Mouse (Mus musculus) ES-E14 (cell line): ENCODE measurements around the gene Sufu. TPM values are rescaled to one million over a fixed set of nuclear protein-coding genes. Genes with fewer than 3 reads are reported as not detected.

ENCODE experiments used
- DNase-seq: peaks from one replicate; pipeline ENCODE4 v3.0.0-alpha.2; 2013; ENCODE audit warnings: low read depth, low spot score
- H3K27ac ChIP-seq: 2 replicates; pipeline ENCODE4 v1.5.1; 2012; ENCODE audit warnings: low read depth, mild to moderate bottlenecking, low read length, moderate library complexity, mixed read lengths; ENCODE audit not compliant: poor library complexity, insufficient read depth, severe bottlenecking
- H3K36me3 ChIP-seq: 2 replicates; pipeline ENCODE4 v1.6.1; 2012; ENCODE audit warnings: mild to moderate bottlenecking, low read length, moderate library complexity, mixed read lengths; ENCODE audit not compliant: control insufficient read depth, poor library complexity, insufficient read depth, severe bottlenecking
- H3K4me1 ChIP-seq, 2 experiments: fragments of 150-350 bp in 1 of 2; sonication (generic) in 1 of 2; 2 replicates each; pipeline ENCODE4 v1.6.1; 2012; ENCODE audit warnings: low read length in 2 of 2, mild to moderate bottlenecking in 1 of 2, mixed read lengths in 1 of 2; ENCODE audit not compliant: control insufficient read depth in 2 of 2, insufficient read depth in 2 of 2, poor library complexity in 1 of 2
- H3K4me3 ChIP-seq, 2 experiments: fragments of 150-350 bp in 1 of 2; sonication (generic) in 1 of 2; 2 replicates each; pipeline ENCODE4 v1.5.1; 2012; ENCODE audit warnings: low read length in 2 of 2, low read depth in 1 of 2, mild to moderate bottlenecking in 1 of 2, mixed read lengths in 1 of 2; ENCODE audit not compliant: insufficient read depth in 1 of 2, poor library complexity in 1 of 2, severe bottlenecking in 1 of 2
- H3K9ac ChIP-seq: 2 replicates; pipeline ENCODE4 v1.6.1; 2012; ENCODE audit warnings: low read depth, mild to moderate bottlenecking, low read length, mixed read lengths; ENCODE audit not compliant: poor library complexity, insufficient read depth, severe bottlenecking
- H3K9me3 ChIP-seq: fragments of 150-350 bp; sonication (generic); 2 replicates; pipeline ENCODE4 v1.6.1; 2012; ENCODE audit warnings: low read depth, mild to moderate bottlenecking, low read length; ENCODE audit not compliant: control insufficient read depth, insufficient read depth
- CHD2 ChIP-seq: IDR thresholded peaks from 2 replicates; pipeline ENCODE4 v1.6.1; 2014; ENCODE audit warnings: mild to moderate bottlenecking, low read depth, low read length, inconsistent platforms
- HCFC1 ChIP-seq: IDR thresholded peaks from 2 replicates; pipeline ENCODE4 v1.6.1; 2012; ENCODE audit warnings: low read length, inconsistent platforms, borderline replicate concordance; ENCODE audit not compliant: insufficient read depth
- MAFK ChIP-seq: IDR thresholded peaks from 2 replicates; pipeline ENCODE4 v1.6.1; 2014; ENCODE audit warnings: mild to moderate bottlenecking, low read depth, low read length, inconsistent platforms; ENCODE audit not compliant: insufficient read depth
- ZC3H11A ChIP-seq: IDR thresholded peaks from 2 replicates; pipeline ENCODE4 v1.6.1; 2012; ENCODE audit warnings: low read depth, mild to moderate bottlenecking, inconsistent platforms, low read length, borderline replicate concordance
- ZNF384 ChIP-seq: IDR thresholded peaks from 2 replicates; pipeline ENCODE4 v1.6.1; 2012; ENCODE audit warnings: low read depth, low read length, inconsistent platforms
- in situ Hi-C, 2 experiments: fragments of 600-800 bp; cut with MboI; formaldehyde crosslinking; loops; one replicate each; pipeline ENCODE4 v1.15.1; 2025; ENCODE audit warnings: low sequenced_read_pairs in 2 of 2, inconsistent platforms in 1 of 2; ENCODE audit not compliant: unreplicated experiment in 2 of 2
- total RNA-seq: library from RNA; depleted of rRNA; stranded (reverse); fragments of 300-350 nt; gene quantifications from 2 replicates; pipeline ENCODE4 v1.2.3, GENCODE M21; 2012

Sufu gene
- total RNA-seq, 1 experiment = 14.5 TPM

- H3K4me1 ChIP-seq = peaks cover 6 to 10% of the 10 kb centered on the region in 2 experiments; a peak in 3 of 4 replicates
- no peak overlapping the region for H3K4me3 ChIP-seq
- H3K9me3 ChIP-seq = no peaks in the 10 kb centered on the region
- no peak for TF ChIP-seq HCFC1
- no peak for TF ChIP-seq ZC3H11A
- TF ChIP-seq CHD2 = no peak
- no peak for TF ChIP-seq ZNF384
- no peak for TF ChIP-seq MAFK
- H3K9ac ChIP-seq = no peak overlapping the region
- in situ Hi-C loops = no loop called here
- H3K36me3 ChIP-seq = no peaks in the 10 kb centered on the region
- no peak for DNase-seq
- no peak overlapping the region for H3K27ac ChIP-seq
Observed at GRCm38 (mm10) chr19:46466160-46466559, 69.5 kb downstream of the Sufu start.

DNA sequence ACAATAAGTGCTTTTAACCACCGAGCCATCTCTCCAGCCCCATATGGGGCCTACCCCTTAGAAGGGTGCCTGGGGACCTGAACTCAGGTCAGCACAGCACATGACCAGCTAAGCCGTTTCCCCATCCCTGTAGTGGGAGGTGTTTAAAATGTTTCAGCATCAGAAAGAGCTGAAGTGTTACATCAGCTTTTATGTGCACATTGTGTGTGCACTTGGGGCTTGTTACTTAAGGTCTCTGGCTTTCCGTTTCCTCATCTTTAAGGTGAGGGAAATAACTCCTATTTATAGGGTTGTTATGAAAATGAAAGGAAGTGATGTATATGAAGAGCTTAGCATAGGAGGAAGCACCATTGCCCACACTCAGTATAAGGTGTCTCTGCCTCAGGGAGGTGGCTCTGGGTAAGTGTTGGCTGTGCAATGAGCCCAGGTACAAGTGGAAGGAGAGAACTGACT is 70.4 kb downstream of the Sufu start:
- no peak for TF ChIP-seq MAFK
- no peak for TF ChIP-seq ZC3H11A
- DNase-seq = no peak
- Histone ChIP-seq H3K9ac (no peak overlapping the region), H3K36me3 (no peaks in the 10 kb centered on the region), H3K9me3 (no peaks in the 10 kb centered on the region), H3K4me1 (peaks cover 9 to 17% of the 10 kb centered on the region in 2 experiments; a peak in 3 of 4 replicates), H3K4me3 (no peak overlapping the region), H3K27ac (no peak overlapping the region; the same call in 1 of the 2 replicates)
- in situ Hi-C loops = no loop called here

DNA sequence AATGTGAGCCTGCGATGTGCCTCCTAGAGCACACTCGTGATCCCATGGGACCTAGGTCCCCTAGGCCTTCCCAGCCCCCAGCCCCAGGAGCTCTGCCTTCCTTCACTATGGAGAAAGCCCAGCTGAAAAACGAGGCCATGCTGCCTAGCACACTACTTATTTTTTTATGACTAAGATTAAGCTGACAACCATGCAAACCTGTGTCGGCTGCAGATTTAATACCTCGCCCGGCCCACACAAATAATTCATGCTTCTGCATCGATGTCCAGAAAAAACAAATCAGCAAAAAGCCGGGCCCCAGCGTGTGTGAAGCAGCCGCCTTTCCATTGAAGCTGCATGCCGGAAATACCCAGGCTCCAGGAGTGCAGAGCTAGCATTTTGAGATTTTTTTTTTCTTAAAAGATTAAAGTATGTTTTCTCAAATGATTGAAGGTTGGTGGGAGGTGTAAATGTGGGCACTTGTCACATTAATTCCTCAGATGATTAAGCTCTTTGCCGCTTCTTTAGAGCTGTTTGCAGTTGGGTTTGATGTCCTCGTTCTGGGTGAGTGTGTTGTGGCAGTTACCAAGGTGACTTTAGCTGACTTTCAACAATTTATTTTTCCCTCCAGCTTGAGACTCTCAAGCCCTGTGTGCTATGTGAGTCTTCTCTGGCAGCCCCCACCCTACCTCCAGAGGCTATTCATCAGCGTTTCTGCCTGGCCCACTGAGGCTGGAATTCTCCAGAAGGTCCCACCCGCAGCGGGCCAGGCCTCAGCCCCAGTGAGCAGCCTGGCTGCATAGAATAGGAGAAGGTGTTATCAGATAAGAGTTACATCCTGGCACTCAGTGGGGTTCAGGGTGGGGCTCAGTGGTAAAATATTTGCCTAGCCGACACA is 73.9 kb downstream of the Sufu start:
- Histone ChIP-seq H3K9me3 (no peaks in the 10 kb centered on the region), H3K4me1 (peaks cover 9 to 35% of the 10 kb centered on the region in 2 experiments; a peak in 3 of 4 replicates), H3K27ac (peak overlapping the region; percentile 59; the same call in 1 of the 2 replicates), H3K9ac (no peak overlapping the region), H3K36me3 (no peaks in the 10 kb centered on the region; the same call in 1 of the 2 replicates), H3K4me3 (no peak overlapping the region)
- TF ChIP-seq MAFK (no peak), ZNF384 (no peak), ZC3H11A (no peak)
- DNase-seq = no peak
- in situ Hi-C loops = no loop called here

GRCm38 (mm10) chr19:46471324-46472093 is 74.8 kb downstream of the Sufu start:
- in situ Hi-C loops = no loop called here
- H3K4me3 ChIP-seq = 0 out of 4 replicates have a peak overlapping the region, but pooled peaks of 1 of the 2 experiments have one; percentile 17
- TF ChIP-seq MAFK (no peak), ZC3H11A (no peak), CHD2 (no peak), HCFC1 (no peak), ZNF384 (no peak)
- no peaks in the 10 kb centered on the region for H3K9me3 ChIP-seq
- H3K9ac ChIP-seq = peak overlapping the region; percentile 11; the same call in 1 of the 2 replicates
- peak overlapping the region; percentile 33; the same call in 1 of the 2 replicates for H3K27ac ChIP-seq
- H3K36me3 ChIP-seq = no peaks in the 10 kb centered on the region; the same call in 1 of the 2 replicates
- no peak for DNase-seq
- H3K4me1 ChIP-seq = peaks cover 9 to 36% of the 10 kb centered on the region in 2 experiments; a peak in 3 of 4 replicates
